Mouse (Mus musculus) A20 (cell line): ENCODE measurements at regions not wholly inside any gene's neighbourhood (a gene's known extent, or its start where the extent isn't known, plus 50 kb on each side); places are given as distances from the start of the nearest gene placed in this dataset.
"Not testable (repeated sequence)": the region's sequence is repeated elsewhere in the genome, so short reads cannot be mapped to it uniquely, and the experiment has no call there.

ENCODE experiments used
- DNase-seq: peaks from one replicate; pipeline ENCODE4 v3.0.0-alpha.2; 2011; ENCODE audit warnings: low read depth, low spot score

GRCm38 (mm10) chr13:73035336-73035940, 224.8 kb upstream of the Irx4 start:
- no peak for DNase-seq

GRCm38 (mm10) chr13:73039731-73040130, 220.5 kb upstream of the Irx4 start:
- no peak for DNase-seq

- no peak for DNase-seq
Measured at GRCm38 (mm10) chr13:73041233-73042040, 218.8 kb upstream of the Irx4 start.

GRCm38 (mm10) chr13:73069840-73070530, 190.3 kb upstream of the Irx4 start:
- DNase-seq: no peak

- DNase-seq: no peak
Measured at GRCm38 (mm10) chr13:73070531-73070908, 189.8 kb upstream of the Irx4 start.

GRCm38 (mm10) chr13:73071032-73071431, 189.2 kb upstream of the Irx4 start:
- DNase-seq: no peak

GRCm38 (mm10) chr13:73071854-73072852, 188.1 kb upstream of the Irx4 start:
- no peak for DNase-seq

- no peak for DNase-seq
Measured at GRCm38 (mm10) chr13:73077866-73078430, 182.3 kb upstream of the Irx4 start.

- DNase-seq: not testable (repeated sequence)
Measured at GRCm38 (mm10) chr13:73087815-73088214, 172.5 kb upstream of the Irx4 start.

- no peak for DNase-seq
Measured at GRCm38 (mm10) chr13:73091886-73092285, 168.4 kb upstream of the Irx4 start.

GRCm38 (mm10) chr13:73097502-73097901, 162.8 kb upstream of the Irx4 start:
- no peak for DNase-seq

- no peak for DNase-seq
Measured at GRCm38 (mm10) chr13:73099407-73099806, 160.9 kb upstream of the Irx4 start.

- no peak for DNase-seq
Measured at GRCm38 (mm10) chr13:73107250-73107993, 152.9 kb upstream of the Irx4 start.

GRCm38 (mm10) chr13:73116822-73117632, 143.3 kb upstream of the Irx4 start:
- no peak for DNase-seq

- no peak for DNase-seq
Measured at GRCm38 (mm10) chr13:73117633-73118076, 142.6 kb upstream of the Irx4 start.

- no peak for DNase-seq
Measured at GRCm38 (mm10) chr13:73122945-73123344, 137.3 kb upstream of the Irx4 start.

GRCm38 (mm10) chr13:73131270-73131669, 129.0 kb upstream of the Irx4 start:
- no peak for DNase-seq

- no peak for DNase-seq
Measured at GRCm38 (mm10) chr13:73132746-73133145, 127.5 kb upstream of the Irx4 start.

- no peak for DNase-seq
Measured at GRCm38 (mm10) chr13:73134929-73135328, 125.3 kb upstream of the Irx4 start.
